Mouse (Mus musculus): Measurements from ENCODE around the gene Golgb1.

DNA sequence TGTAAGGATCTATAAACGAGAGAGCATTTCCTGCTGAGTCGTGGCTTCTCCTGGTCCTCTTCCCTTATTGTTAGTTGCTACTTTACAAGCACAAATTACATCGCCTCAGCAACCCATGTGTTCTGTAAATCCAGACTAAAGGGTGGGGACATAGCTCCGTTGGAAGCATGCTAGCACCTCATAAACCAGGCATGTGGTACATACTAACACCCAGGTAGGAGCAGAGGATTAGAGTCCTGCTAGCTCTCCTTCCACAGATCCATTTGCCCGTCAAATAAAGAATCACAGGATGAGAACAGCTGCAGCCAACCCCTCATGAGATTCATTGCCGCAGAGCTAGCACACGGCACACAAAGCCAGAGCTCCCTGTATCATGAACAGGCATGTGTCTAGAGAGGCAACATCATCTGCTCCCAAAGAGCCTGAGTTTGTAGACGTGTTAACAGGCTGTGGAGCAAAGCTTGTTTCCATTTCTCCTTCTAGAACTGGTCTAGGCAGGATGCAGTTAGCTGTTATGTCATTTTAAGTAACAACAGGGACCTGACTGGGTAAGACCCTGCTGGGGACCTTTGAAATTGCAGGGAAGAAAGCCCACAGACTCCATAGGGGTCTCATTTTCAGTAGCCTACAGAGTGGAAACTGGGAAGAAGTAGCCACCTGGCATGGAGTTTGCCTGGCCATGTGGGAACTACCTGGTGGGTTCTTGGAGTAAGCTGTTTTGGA is 74.8 kb downstream of the Golgb1 start:
- TF ChIP-seq CTCF (conservative IDR thresholded peaks at IDR 0.05; ENCODE audit: low read length) = 0 out of 2 replicates have a peak, but pooled peaks have one; percentile 19
- TF ChIP-seq NANOG (IDR thresholded peaks at IDR 0.05; ENCODE audit: borderline replicate concordance, low read length) = no peak
- TF ChIP-seq POU5F1 (IDR thresholded peaks at IDR 0.05; ENCODE audit: borderline replicate concordance, low read length) = no peak
